Mouse (Mus musculus): ENCODE measurements at regions not wholly inside any gene's neighbourhood (a gene's known extent, or its start where the extent isn't known, plus 50 kb on each side); places are given as distances from the start of the nearest gene placed in this dataset.

DNA sequence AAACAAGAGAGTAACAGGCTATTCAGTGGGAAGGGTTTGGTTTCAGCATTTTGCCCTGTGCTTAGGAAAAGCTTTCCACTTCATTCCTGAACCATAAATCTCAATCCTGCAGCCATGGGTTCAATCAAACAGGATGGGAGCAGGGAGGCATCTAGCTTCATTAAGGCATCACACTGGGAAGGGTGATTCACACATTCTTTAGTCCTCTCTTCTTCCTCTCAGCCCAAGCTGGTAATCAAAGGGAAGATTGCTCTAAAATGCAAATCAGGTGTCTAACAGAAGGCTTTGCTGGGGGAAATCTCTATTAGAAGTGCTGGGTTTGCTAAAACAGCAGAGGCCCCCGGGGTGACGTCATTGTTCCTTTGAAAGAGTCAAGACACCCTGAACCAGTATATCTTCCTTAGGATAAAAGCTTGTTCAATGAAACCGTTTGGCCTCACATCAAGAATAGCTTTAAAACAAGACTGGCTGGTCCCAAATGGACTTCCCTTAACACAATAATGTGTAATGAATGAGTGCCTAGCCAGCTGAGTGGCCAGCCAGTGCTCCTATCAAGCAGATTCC is 596.4 kb downstream of the Defb40 start:
- H3K9ac ChIP-seq (ENCODE audit: control insufficient read depth, low read depth, low read length, poor library complexity, severe bottlenecking), result no peak overlapping the region
- no peaks in the 10 kb centered on the region for H3K9me3 ChIP-seq (replicated peaks; ENCODE audit: insufficient read depth, low read length)
- no peaks in the 10 kb centered on the region for H3K79me2 ChIP-seq (ENCODE audit: control insufficient read depth, insufficient read depth, low read length, poor library complexity)
- H3K27me3 ChIP-seq (ENCODE audit: control insufficient read depth in 1 of 2, insufficient read depth in 2 of 2, low read length in 2 of 2), result no peaks in the 10 kb centered on the region
- TF ChIP-seq ZNF384 (IDR thresholded peaks at IDR 0.05; ENCODE audit: low read depth, low read length) (no peak), MYC (IDR thresholded peaks at IDR 0.05; ENCODE audit: low read depth, low read length) (no peak), MYB (IDR thresholded peaks at IDR 0.05; ENCODE audit: low read depth, low read length) (no peak), SMC3 (IDR thresholded peaks at IDR 0.05; ENCODE audit: low read depth, low read length) (no peak), SIN3A (IDR thresholded peaks at IDR 0.05; ENCODE audit: low read length) (no peak), MAZ (IDR thresholded peaks at IDR 0.05; ENCODE audit: low read depth, low read length) (no peak), POLR2AphosphoS5 (IDR thresholded peaks at IDR 0.05; ENCODE audit: borderline replicate concordance, low read depth, low read length) (no peak), CHD1 (IDR thresholded peaks at IDR 0.05; ENCODE audit: low read depth, low read length) (no peak)
- H3K4me1 ChIP-seq (ENCODE audit: control insufficient read depth in 1 of 2, insufficient read depth in 2 of 2, low read length in 2 of 2), result no peaks in the 10 kb centered on the region
- no peaks in the 10 kb centered on the region for H3K36me3 ChIP-seq (ENCODE audit: control insufficient read depth in 1 of 2, insufficient read depth in 2 of 2, low read length in 2 of 2)
- H3K4me3 ChIP-seq (ENCODE audit: control insufficient read depth in 1 of 2, insufficient read depth in 1 of 2, low read depth in 2 of 2, low read length in 2 of 2), result no peak overlapping the region
- DNase-seq (ENCODE audit: low read depth, low spot score), result no peak
- H3K27ac ChIP-seq (ENCODE audit: control insufficient read depth, low read depth, low read length), result no peak overlapping the region

- no peaks in the 10 kb centered on the region for H3K36me3 ChIP-seq (ENCODE audit: control insufficient read depth in 1 of 2, insufficient read depth in 2 of 2, low read length in 2 of 2)
- H3K4me3 ChIP-seq (ENCODE audit: control insufficient read depth in 1 of 2, insufficient read depth in 1 of 2, low read depth in 2 of 2, low read length in 2 of 2), result no peak overlapping the region
- no peak for TF ChIP-seq TBP (IDR thresholded peaks at IDR 0.05; ENCODE audit: low read depth, low read length)
- TF ChIP-seq SIN3A (IDR thresholded peaks at IDR 0.05; ENCODE audit: low read length), result no peak
- no peak for TF ChIP-seq ZKSCAN1 (IDR thresholded peaks at IDR 0.05; ENCODE audit: low read depth, low read length)
- no peak for TF ChIP-seq MAZ (IDR thresholded peaks at IDR 0.05; ENCODE audit: low read depth, low read length)
- TF ChIP-seq TCF12 (IDR thresholded peaks at IDR 0.05; ENCODE audit: low read depth, low read length), result no peak
- TF ChIP-seq TAL1 (IDR thresholded peaks at IDR 0.05; ENCODE audit: low read length), result no peak
- no peak for TF ChIP-seq CTCF (IDR thresholded peaks at IDR 0.05 in 2 of 3, conservative IDR thresholded peaks at IDR 0.05 in 1 of 3; ENCODE audit: control insufficient read depth in 1 of 3, insufficient read depth in 1 of 3, low read depth in 2 of 3, low read length in 3 of 3, poor library complexity in 1 of 3, severe bottlenecking in 1 of 3)
- TF ChIP-seq SMC3 (IDR thresholded peaks at IDR 0.05; ENCODE audit: low read depth, low read length), result no peak
- no peaks in the 10 kb centered on the region for H3K79me2 ChIP-seq (ENCODE audit: control insufficient read depth, insufficient read depth, low read length, poor library complexity)
- H3K27ac ChIP-seq (ENCODE audit: control insufficient read depth, low read depth, low read length), result no peak overlapping the region
- DNase-seq (ENCODE audit: low read depth, low spot score), result no peak
- H3K4me1 ChIP-seq (ENCODE audit: control insufficient read depth in 1 of 2, insufficient read depth in 2 of 2, low read length in 2 of 2), result no peaks in the 10 kb centered on the region
- H3K9me3 ChIP-seq (replicated peaks; ENCODE audit: insufficient read depth, low read length), result no peaks in the 10 kb centered on the region
- no peaks in the 10 kb centered on the region for H3K27me3 ChIP-seq (ENCODE audit: control insufficient read depth in 1 of 2, insufficient read depth in 2 of 2, low read length in 2 of 2)
- no peak overlapping the region for H3K9ac ChIP-seq (ENCODE audit: control insufficient read depth, low read depth, low read length, poor library complexity, severe bottlenecking)
Measured at GRCm38 (mm10) chr8:18348716-18349115, 629.3 kb downstream of the Defb40 start.

GRCm38 (mm10) chr8:18346248-18346647 is 631.8 kb downstream of the Defb40 start:
- no peaks in the 10 kb centered on the region for H3K36me3 ChIP-seq (ENCODE audit: control insufficient read depth in 1 of 2, insufficient read depth in 2 of 2, low read length in 2 of 2)
- H3K79me2 ChIP-seq (ENCODE audit: control insufficient read depth, insufficient read depth, low read length, poor library complexity), result no peaks in the 10 kb centered on the region
- no peak for DNase-seq (ENCODE audit: low read depth, low spot score)
- H3K27me3 ChIP-seq (ENCODE audit: control insufficient read depth in 1 of 2, insufficient read depth in 2 of 2, low read length in 2 of 2), result no peaks in the 10 kb centered on the region
- no peak overlapping the region for H3K9ac ChIP-seq (ENCODE audit: control insufficient read depth, low read depth, low read length, poor library complexity, severe bottlenecking)
- no peaks in the 10 kb centered on the region for H3K4me1 ChIP-seq (ENCODE audit: control insufficient read depth in 1 of 2, insufficient read depth in 2 of 2, low read length in 2 of 2)
- H3K4me3 ChIP-seq (ENCODE audit: control insufficient read depth in 1 of 2, insufficient read depth in 1 of 2, low read depth in 2 of 2, low read length in 2 of 2), result no peak overlapping the region
- TF ChIP-seq UBTF (IDR thresholded peaks at IDR 0.05; ENCODE audit: borderline replicate concordance, insufficient read depth, low read depth, low read length), result no peak
- no peak for TF ChIP-seq CHD2 (IDR thresholded peaks at IDR 0.05; ENCODE audit: low read length)
- no peak for TF ChIP-seq RAD21 (IDR thresholded peaks at IDR 0.05; ENCODE audit: low read depth, low read length)
- TF ChIP-seq POLR2A (IDR thresholded peaks at IDR 0.05; ENCODE audit: control insufficient read depth in 1 of 2, insufficient read depth in 1 of 2, low read depth in 1 of 2, low read length in 2 of 2, poor library complexity in 1 of 2), result no peak
- TF ChIP-seq RCOR1 (IDR thresholded peaks at IDR 0.05; ENCODE audit: low read depth, low read length), result no peak
- no peak for TF ChIP-seq NELFE (IDR thresholded peaks at IDR 0.05; ENCODE audit: low read depth, low read length)
- TF ChIP-seq MYC (IDR thresholded peaks at IDR 0.05; ENCODE audit: low read depth, low read length), result no peak
- no peak for TF ChIP-seq POLR2AphosphoS5 (IDR thresholded peaks at IDR 0.05; ENCODE audit: borderline replicate concordance, low read depth, low read length)
- TF ChIP-seq E2F4 (IDR thresholded peaks at IDR 0.05; ENCODE audit: borderline replicate concordance, low read depth, low read length), result no peak
- no peak for TF ChIP-seq ZMIZ1 (IDR thresholded peaks at IDR 0.05; ENCODE audit: low read depth, low read length)
- no peak for TF ChIP-seq CHD1 (IDR thresholded peaks at IDR 0.05; ENCODE audit: low read depth, low read length)
- no peak for TF ChIP-seq TCF12 (IDR thresholded peaks at IDR 0.05; ENCODE audit: low read depth, low read length)
- TF ChIP-seq JUND (IDR thresholded peaks at IDR 0.05; ENCODE audit: low read depth, low read length), result no peak
- TF ChIP-seq ZNF384 (IDR thresholded peaks at IDR 0.05; ENCODE audit: low read depth, low read length), result no peak
- TF ChIP-seq KAT2A (conservative IDR thresholded peaks at IDR 0.05; ENCODE audit: low read depth, low read length), result no peak
- H3K27ac ChIP-seq (ENCODE audit: control insufficient read depth, low read depth, low read length), result no peak overlapping the region
- no peaks in the 10 kb centered on the region for H3K9me3 ChIP-seq (replicated peaks; ENCODE audit: insufficient read depth, low read length)
